Mouse (Mus musculus): ENCODE data around the gene Wfdc2. TPM values are rescaled to one million over a fixed set of nuclear protein-coding genes. Genes with fewer than 3 reads are reported as not detected.
"Not testable (repeated sequence)": the region's sequence is repeated elsewhere in the genome, so short reads cannot be mapped to it uniquely, and the experiment has no call there.

Gene Wfdc2
- total RNA-seq, 2 experiments from 2014 or later, result 1.9 to 2.9 TPM

DNA sequence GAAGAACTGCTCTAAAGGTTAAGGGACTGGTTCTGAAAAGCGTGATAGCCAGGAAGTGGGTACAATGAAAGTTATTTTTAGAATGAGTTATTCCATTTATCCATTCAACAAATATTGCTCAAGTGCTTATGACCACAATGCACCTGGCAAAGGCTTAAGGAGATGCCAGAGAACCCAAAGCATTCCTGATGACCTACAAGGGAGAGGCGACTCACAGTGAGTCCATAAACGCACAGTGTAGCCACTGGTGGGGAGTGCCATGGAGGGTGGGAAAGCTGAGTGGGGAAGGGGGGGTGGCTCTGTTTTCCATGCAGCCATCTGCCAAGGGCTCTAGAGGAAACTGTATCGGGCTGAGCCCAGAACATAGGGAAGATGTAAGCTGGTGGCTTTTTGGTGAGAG, 12.9 kb upstream of the Wfdc2 start:
- DNase-seq, result no peak

GRCm38 (mm10) chr2:164549963-164550894, 12.0 kb upstream of the Wfdc2 start:
- DNase-seq, result no peak

- DNase-seq, result no peak
Measured at GRCm38 (mm10) chr2:164550895-164551269, 11.3 kb upstream of the Wfdc2 start.

GRCm38 (mm10) chr2:164551502-164551901, 10.7 kb upstream of the Wfdc2 start:
- DNase-seq, result no peak

- DNase-seq, result no peak
Measured at GRCm38 (mm10) chr2:164558426-164558825, 3.8 kb upstream of the Wfdc2 start.

DNA sequence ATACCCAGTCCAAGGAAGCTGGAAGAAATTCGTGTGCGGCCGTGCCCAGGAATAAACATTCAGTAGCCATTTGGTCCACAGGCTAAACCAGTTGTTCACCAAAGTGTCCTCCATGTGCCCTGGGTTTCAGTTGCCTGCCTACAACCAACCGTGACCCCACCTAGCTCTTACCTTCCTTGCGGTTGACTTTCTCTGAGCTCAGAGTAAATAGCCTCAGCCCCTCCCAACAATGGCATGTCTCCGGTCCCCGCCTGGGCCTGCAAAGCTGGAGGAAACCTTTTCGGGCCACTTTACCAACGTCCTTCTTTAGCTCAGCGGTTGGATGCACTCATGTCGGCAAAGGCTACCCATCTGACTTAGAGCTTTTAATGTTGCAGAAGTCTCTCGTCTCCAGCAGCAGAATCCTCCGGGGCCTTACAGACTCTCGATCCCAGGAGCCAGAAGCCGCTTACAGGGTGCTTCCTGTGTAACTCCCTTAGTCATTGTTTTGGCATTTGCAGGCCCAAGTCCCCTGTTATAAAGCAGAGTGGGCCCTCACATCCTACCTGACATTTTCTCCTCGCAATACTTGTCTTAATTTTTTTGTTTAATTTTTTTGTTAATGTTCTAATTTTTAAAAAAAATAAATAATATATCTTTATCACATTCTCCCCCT, 3.1 kb upstream of the Wfdc2 start:
- no peak for DNase-seq

GRCm38 (mm10) chr2:164560106-164560505, 2.1 kb upstream of the Wfdc2 start:
- peak; percentile 45 for DNase-seq

DNA sequence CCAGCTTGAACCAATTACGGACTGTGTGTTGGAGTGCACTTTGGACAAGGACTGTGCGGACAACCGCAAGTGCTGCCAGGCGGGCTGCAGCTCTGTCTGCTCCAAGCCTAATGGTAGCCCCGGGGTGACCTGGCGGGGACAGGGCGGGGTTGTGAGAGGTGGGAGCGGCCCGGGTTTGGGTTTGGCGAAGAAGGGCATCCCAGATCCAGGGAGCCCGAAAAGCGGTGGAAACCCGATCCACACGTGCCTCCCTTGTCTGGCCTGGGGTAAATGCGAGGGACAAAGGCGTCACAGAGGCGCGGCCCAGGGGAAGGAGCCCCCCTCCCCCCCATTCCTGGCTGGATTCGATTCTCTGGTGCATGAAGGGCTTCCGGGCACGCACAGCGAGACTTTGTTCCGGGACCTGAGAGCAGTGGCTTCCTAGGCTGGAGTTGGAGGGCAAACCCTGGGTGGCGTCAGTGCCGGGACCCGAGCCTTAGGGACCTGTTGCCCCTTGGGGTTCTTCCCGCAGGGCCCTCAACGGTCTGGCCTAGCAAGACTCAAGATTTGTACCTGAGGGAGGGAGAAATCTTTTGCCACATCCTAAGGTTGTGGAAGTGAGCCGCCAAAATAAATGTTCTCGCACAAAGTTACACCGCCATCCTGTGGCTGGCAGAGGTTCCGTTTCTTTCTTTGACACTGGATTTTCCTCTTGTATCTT, 1.3 kb downstream of the Wfdc2 start:
- peak; percentile 51 for DNase-seq

- DNase-seq, result no peak
Measured at GRCm38 (mm10) chr2:164564346-164564745, 2.1 kb downstream of the Wfdc2 start.

DNA sequence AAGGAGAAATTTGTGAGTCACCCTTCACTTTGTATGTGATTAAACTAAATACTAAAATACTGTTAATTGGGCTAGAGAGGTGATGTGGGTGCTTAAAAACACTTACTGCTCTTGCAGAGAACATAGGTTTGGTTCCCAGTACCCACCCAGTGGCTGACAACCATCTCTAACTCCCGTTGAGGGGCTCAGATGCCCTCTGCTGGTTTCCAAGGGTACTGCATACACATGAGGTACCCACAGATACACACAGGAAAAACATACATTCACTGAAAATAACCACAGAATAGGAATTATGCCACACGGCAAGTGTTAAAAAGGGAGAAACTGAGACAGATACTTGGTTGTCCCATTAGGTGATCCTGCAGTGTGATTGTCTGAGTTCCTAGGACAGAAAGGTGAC, 4.8 kb downstream of the Wfdc2 start:
- DNase-seq, result no peak

DNA sequence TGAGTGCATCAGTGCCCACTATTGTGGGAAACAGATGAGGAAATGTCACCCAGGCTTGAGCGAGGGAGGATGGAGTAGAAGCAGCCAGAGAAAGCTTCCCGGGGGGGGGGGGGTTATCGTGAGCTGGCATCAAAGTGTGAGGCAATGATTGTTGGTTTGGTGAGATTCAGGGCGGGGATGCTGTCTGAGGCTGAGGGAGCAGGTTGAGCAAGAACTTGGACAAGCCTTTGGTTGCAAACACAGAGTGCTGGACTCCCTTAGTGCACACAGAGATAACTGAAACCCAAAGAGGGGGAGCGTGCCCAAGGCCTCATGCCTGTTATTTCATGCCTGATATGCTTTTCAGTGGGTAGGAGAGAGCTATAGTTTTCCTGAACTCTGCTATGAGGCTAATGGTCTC, 5.2 kb downstream of the Wfdc2 start:
- DNase-seq, result no peak

DNA sequence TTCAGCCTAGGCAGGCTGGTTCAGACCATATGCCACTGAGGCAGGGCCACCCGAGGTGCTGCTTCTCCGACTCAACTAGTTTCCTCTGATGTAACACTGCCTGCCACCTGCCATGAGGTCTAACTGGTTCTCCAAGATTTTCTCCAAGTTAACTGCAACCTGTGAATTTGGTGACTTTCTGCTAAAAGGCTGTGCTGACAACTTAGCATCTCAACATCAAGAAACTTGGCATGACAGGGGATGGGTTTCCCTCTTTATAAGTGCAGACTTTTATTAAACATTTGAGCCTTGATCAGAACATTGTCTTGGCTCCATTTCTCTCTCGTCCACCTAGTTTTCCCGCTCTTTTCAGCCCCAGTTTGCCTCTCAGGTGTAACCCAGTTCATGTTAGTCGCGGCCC, 11.1 kb downstream of the Wfdc2 start, which contains the start of gene Spint3:
Gene Spint3, minus strand, starts transcription at position 101 of the 400 bp plus-strand sequence.
- not testable (repeated sequence) for DNase-seq

- DNase-seq, result peak; percentile 46
Measured at GRCm38 (mm10) chr2:164585025-164585725, 23.0 kb downstream of the Wfdc2 start, which contains the start of gene Wfdc6a. Wfdc6a (minus strand) TSS chr2:164585447.

DNA sequence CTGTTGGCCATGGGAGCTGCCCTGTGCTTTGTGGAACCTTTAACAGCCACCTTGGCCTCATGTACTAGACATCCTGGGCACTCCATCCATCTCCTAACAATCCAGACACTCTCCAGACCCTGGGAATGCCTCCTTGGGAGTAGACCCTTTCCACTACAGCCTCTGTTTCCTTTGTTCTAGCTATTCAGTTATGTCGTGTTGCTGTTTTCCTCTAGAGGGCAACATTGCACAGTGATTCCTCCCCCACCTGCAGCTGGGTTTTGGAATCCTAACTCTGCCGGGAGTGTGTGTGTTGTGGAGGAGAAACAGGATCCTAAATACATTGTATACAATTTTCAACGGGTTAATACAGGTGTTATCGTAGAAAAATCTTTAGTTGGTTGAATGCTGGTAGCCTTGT, 29.8 kb downstream of the Wfdc2 start:
- DNase-seq, result peak; percentile 51

- DNase-seq, result no peak
Measured at GRCm38 (mm10) chr2:164593494-164593893, 31.3 kb downstream of the Wfdc2 start, which contains the start of gene Eppin. Eppin (minus strand) TSS chr2:164593594.

DNA sequence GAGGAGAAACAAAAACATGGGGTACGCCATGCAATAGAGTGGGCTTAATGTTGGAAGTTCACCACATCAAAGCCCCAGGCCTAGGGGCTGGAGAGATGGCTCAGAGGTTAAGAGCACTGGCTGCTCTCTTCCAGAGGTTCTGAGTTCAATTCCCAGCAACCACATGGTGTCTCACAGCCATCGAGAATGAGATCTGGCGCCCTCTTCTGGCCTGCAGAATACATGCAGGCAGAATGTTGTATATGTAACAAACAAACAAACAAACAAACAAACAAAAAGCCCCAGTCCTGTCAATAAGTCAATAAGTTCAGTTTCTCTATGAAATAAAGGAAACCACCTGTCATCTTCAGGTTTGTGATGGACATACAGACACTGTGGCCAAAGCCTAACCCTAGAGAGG, 38.0 kb downstream of the Wfdc2 start:
- DNase-seq, result no peak

DNA sequence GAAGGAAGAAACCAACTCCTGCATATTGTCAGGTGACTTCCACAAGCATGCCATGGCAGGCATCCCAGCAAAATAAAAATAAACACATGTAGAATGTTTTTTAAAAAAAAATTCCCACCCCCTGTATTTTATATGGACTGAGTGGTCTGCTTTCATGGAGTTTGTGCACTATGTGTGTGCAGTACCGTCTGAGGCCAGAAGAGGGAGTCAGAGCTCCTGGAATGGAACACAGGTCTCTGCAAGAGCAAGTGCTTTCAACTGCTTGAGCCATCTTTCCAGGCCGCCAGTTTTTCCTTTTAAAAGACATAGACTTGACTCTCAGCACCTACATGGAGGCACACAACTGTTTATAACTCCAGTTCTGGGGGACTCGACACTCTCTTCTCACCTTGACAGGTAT, 41.3 kb downstream of the Wfdc2 start:
- no peak for DNase-seq

- no peak for DNase-seq
Measured at GRCm38 (mm10) chr2:164604411-164604810, 42.2 kb downstream of the Wfdc2 start.

DNA sequence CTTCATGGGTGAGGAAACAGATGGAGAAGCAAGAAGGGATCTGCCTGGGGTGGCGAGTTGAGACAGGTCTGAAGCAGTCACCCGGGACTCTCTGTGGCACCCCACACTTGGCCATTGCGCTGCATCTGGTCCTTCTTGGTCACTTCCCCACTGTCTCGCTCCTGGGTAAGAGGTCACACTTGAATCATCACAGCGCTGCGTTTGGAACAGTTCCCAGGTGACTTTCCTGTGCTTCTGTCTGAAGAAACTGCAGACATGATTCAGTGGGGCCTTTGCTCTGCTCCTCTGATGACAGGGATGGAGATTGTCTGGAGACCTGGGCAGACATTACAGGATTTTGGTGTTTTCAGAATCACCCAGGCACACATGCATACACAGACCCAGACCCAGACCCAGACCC, 46.6 kb downstream of the Wfdc2 start:
- DNase-seq, result peak; percentile 48

GRCm38 (mm10) chr2:164613471-164613870, 51.3 kb downstream of the Wfdc2 start, which contains the start of the genes Wfdc6b and Wfdc8:
Wfdc6b (plus strand) TSS chr2:164613522.
Wfdc8 (minus strand) TSS chr2:164613626.
- peak; percentile 70 for DNase-seq

DNA sequence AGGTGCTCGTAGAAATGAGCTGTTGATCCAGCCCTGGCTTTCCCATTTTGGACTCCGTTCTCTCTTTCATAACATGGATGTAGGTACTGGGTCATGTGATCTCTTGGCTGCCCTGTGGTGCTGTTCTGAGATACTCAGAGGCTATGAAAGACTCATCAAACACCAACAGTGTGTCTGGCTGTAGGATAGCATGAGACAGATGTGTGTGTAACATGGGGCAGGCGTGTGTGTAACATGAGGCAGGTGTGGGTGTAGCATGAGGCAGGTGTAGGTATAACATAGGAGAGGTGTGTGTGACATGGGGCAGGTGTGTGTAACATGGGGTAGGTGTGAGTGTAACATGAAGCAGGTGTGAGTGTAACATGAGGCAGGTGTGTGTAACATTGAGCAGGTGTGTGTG, 53.2 kb downstream of the Wfdc2 start:
- DNase-seq, result no peak

Measured in adrenal gland, postnatal 10 days (tissue).